Mouse (Mus musculus): ENCODE measurements around the gene Plcl2. TPM values are rescaled to one million over a fixed set of nuclear protein-coding genes. Genes with fewer than 3 reads are reported as not detected.

The Plcl2 gene
- polyA plus RNA-seq, 1 experiment from 2014 or later = 11.4 TPM

Other genes with a start within 250 kb of the Plcl2 start
- gene Dazl, start 215.8 kb upstream of the Plcl2 start, polyA plus RNA-seq (2015; fragmentation: Nextera tagmentation; extraction: Ambion mirVana) = 0.37 and 0.43 TPM in 2 replicates

All from midbrain, embryonic 15.5 days (tissue).